In the genomic region with DNA sequence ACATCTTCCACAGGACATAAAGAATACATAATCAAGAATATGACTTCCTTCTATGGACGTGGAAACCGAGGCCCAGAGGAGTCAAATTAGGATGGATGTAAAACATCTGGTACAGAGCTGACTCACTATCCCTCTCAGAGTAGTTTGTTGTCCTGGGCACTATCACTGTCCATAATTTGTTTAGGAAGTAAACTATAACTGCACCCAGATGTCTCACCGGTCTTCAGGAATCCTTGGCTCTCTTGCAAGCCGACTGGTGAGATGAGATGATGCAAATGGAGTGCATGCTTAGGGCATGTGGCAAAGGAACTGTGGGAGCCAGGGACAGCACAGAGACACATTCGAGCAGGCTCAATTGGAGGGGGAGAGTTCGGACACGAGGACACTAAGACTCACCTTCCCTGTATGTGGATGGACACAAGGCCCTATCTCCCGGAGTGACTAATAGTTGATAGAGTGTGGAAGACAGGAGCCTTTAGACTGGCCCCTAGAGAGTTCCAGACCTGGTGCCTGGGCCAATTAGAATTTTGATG, we compare ENCODE assay signal across 30 mouse cellular contexts. TPM values are rescaled to one million over a fixed set of nuclear protein-coding genes. Genes with fewer than 3 reads are reported as not detected.
DNase-seq lines count a peak whose midpoint lies in the region; ATAC-seq lines count a peak whose summit lies in the region.
"Had no signal": no experiment of that assay in that cellular context is flagged by ENCODE, and none has a peak within 500 bp of the region (broad histone marks: within the 10 kb centered on the region; RNA-seq: fewer than 3 reads in every experiment).

No protein-coding gene starts in this region.

- H3K9me3 ChIP-seq in lung, embryonic 15.5 days: no peaks in the 10 kb centered on the region
- H3K9me3 ChIP-seq in embryonic facial prominence, embryonic 12.5 days: no peaks in the 10 kb centered on the region
- H3K9me3 ChIP-seq in forebrain, embryonic 13.5 days (replicated peaks): no peaks in the 10 kb centered on the region
- H3K9me3 ChIP-seq: forebrain, embryonic 10.5 days; limb, embryonic 12.5 days; midbrain, embryonic 13.5 days had no signal

- H3K4me3 ChIP-seq in lung, embryonic 15.5 days: no peak overlapping the region
- H3K4me3 ChIP-seq in embryonic facial prominence, embryonic 12.5 days: no peak overlapping the region
- H3K4me3 ChIP-seq in forebrain, embryonic 13.5 days: no peak overlapping the region
- H3K4me3 ChIP-seq: forebrain, embryonic 10.5 days; gastrocnemius, adult 2 months; heart, adult 2 months; heart, embryonic 12.5 days; limb, embryonic 12.5 days; midbrain, embryonic 13.5 days had no signal

- WGBS in lung, embryonic 15.5 days: 55% methylated on average over 8 of the region's 8 CpGs
- WGBS in embryonic facial prominence, embryonic 12.5 days: 49% methylated on average over 8 of the region's 8 CpGs
- 91% methylated on average over 8 of the region's 8 CpGs for WGBS in forebrain, embryonic 13.5 days

- DNase-seq in lung, postnatal 14 days: no peak
- peak; percentile 11 for DNase-seq in MN1 (ENCODE audit: low spot score)
- no peak for DNase-seq in spleen, postnatal 4 days (ENCODE audit: low spot score in 2 of 2)
- DNase-seq in c-Kit-positive CD71-positive TER-119-positive erythroid progenitor cells, embryonic 14.5 days (ENCODE audit: low spot score): no peak
- DNase-seq: adrenal gland, postnatal 14 days; B cell, adult 2 months; cerebellum, adult 11-12 months; cerebellum, adult 9-11 months; embryo, embryonic 11 days; gastrocnemius, adult 2 months; gastrocnemius, postnatal 36 days; heart, adult 2 months; kidney, adult 9 months; kidney, postnatal 10 days; layer of hippocampus, adult 9-11 months; thymus, postnatal 4 days had no signal

- no peaks in the 10 kb centered on the region for H3K36me3 ChIP-seq in lung, embryonic 15.5 days
- no peaks in the 10 kb centered on the region for H3K36me3 ChIP-seq in embryonic facial prominence, embryonic 12.5 days
- no peaks in the 10 kb centered on the region for H3K36me3 ChIP-seq in forebrain, embryonic 13.5 days (ENCODE audit: poor library complexity, severe bottlenecking)
- H3K36me3 ChIP-seq: forebrain, embryonic 10.5 days; heart, embryonic 12.5 days; midbrain, embryonic 13.5 days had no signal

- H3K27ac ChIP-seq in lung, embryonic 15.5 days: peak overlapping the region; percentile 55
- H3K27ac ChIP-seq in embryonic facial prominence, embryonic 12.5 days: no peak overlapping the region
- no peak overlapping the region for H3K27ac ChIP-seq in forebrain, embryonic 13.5 days
- H3K27ac ChIP-seq: forebrain, embryonic 10.5 days; gastrocnemius, adult 2 months; heart, adult 2 months; hindbrain, embryonic 14.5 days; limb, embryonic 12.5 days; macrophage; midbrain, embryonic 13.5 days had no signal

- no peak overlapping the region for H3K9ac ChIP-seq in lung, embryonic 15.5 days
- no peak overlapping the region for H3K9ac ChIP-seq in embryonic facial prominence, embryonic 12.5 days
- no peak overlapping the region for H3K9ac ChIP-seq in forebrain, embryonic 13.5 days
- H3K9ac ChIP-seq: heart, embryonic 12.5 days; hindbrain, embryonic 14.5 days; limb, embryonic 12.5 days; midbrain, embryonic 13.5 days had no signal

- H3K27me3 ChIP-seq in lung, embryonic 15.5 days: no peaks in the 10 kb centered on the region; the same call in 1 of the 2 replicates
- no peaks in the 10 kb centered on the region for H3K27me3 ChIP-seq in embryonic facial prominence, embryonic 12.5 days
- peaks cover 4% of the 10 kb centered on the region; the same call in 1 of the 2 replicates for H3K27me3 ChIP-seq in forebrain, embryonic 13.5 days
- H3K27me3 ChIP-seq: CH12.LX; midbrain, embryonic 13.5 days; Patski had no signal

- peaks cover 6% of the 10 kb centered on the region; the same call in 1 of the 2 replicates for H3K4me1 ChIP-seq in lung, embryonic 15.5 days
- peaks cover 16% of the 10 kb centered on the region for H3K4me1 ChIP-seq in embryonic facial prominence, embryonic 12.5 days
- no peaks in the 10 kb centered on the region for H3K4me1 ChIP-seq in forebrain, embryonic 13.5 days
- H3K4me1 ChIP-seq: forebrain, embryonic 10.5 days; heart, embryonic 12.5 days; limb, embryonic 12.5 days; midbrain, embryonic 13.5 days had no signal

- no peak for ATAC-seq in lung, embryonic 15.5 days (ENCODE audit: borderline replicate concordance, extremely low read depth, low FRiP score, low TSS enrichment)
- 0 out of 2 replicates have a peak, but pooled peaks have one; percentile 62 for ATAC-seq in embryonic facial prominence, embryonic 12.5 days (ENCODE audit: insufficient number of reproducible peaks, insufficient read depth, low FRiP score, low TSS enrichment)
- no peak for ATAC-seq in forebrain, embryonic 13.5 days
- ATAC-seq: forebrain, embryonic 16.5 days; intestine, postnatal 0 days; midbrain, embryonic 13.5 days; Patski had no signal

- H3K4me2 ChIP-seq in lung, embryonic 15.5 days: no peak overlapping the region
- H3K4me2 ChIP-seq in embryonic facial prominence, embryonic 12.5 days (replicated peaks): no peak overlapping the region
- no peak overlapping the region for H3K4me2 ChIP-seq in forebrain, embryonic 13.5 days
- H3K4me2 ChIP-seq: heart, embryonic 12.5 days; hindbrain, embryonic 14.5 days; limb, embryonic 12.5 days; liver, embryonic 11.5 days; midbrain, embryonic 13.5 days had no signal

RNA-seq across cellular contexts. Expression of a gene that starts 10.8 kb away (rescaled TPM):
- polyA plus RNA-seq in lung, embryonic 15.5 days (2015; fragmentation: Nextera tagmentation; extraction: Ambion mirVana): 3.9 and 4.1 TPM in 2 replicates
- polyA plus RNA-seq in embryonic facial prominence, embryonic 12.5 days (2016; fragmentation: Nextera tagmentation; extraction: Ambion mirVana): 23.5 and 24.1 TPM in 2 replicates
- 0.85 and 1.0 TPM in 2 replicates for polyA plus RNA-seq in forebrain, embryonic 13.5 days (2015; fragmentation: Nextera tagmentation; extraction: Ambion mirVana)
- polyA plus RNA-seq: macrophage had no signal

RNA-seq across cellular contexts. Expression of a gene that starts 44.4 kb away (rescaled TPM):
- 17.9 and 19.1 TPM in 2 replicates for polyA plus RNA-seq in lung, embryonic 15.5 days (2015; fragmentation: Nextera tagmentation; extraction: Ambion mirVana)
- 17.2 and 18.6 TPM in 2 replicates for polyA plus RNA-seq in embryonic facial prominence, embryonic 12.5 days (2016; fragmentation: Nextera tagmentation; extraction: Ambion mirVana)
- 16.0 TPM in 2 replicates for polyA plus RNA-seq in forebrain, embryonic 13.5 days (2015; fragmentation: Nextera tagmentation; extraction: Ambion mirVana)
